In genomic region chr14:26533821-26534756, GRCm38 (mm10) we compare ENCODE assay signal across 8 mouse cellular contexts. TPM values are rescaled to one million over a fixed set of nuclear protein-coding genes. Genes with fewer than 3 reads are reported as not detected.
DNase-seq lines count a peak whose midpoint lies in the region; ATAC-seq and TF ChIP-seq lines count a peak whose summit lies in the region.

No protein-coding gene starts in this region.

- no peaks in the 10 kb centered on the region for H3K9me3 ChIP-seq in forebrain, embryonic 10.5 days
- no peaks in the 10 kb centered on the region for H3K9me3 ChIP-seq in heart, postnatal 0 days (replicated peaks; ENCODE audit: control insufficient read depth, low read length)

- TF ChIP-seq CTCF in bone marrow, adult 2 months (IDR thresholded peaks at IDR 0.05; ENCODE audit: control insufficient read depth, insufficient read depth, low read length), result no peak
- TF ChIP-seq CTCF in heart, postnatal 0 days (IDR thresholded peaks at IDR 0.05; ENCODE audit: low read depth), result no peak

- H3K36me3 ChIP-seq in forebrain, embryonic 10.5 days (replicated peaks), result peaks cover 23% of the 10 kb centered on the region
- H3K36me3 ChIP-seq in heart, postnatal 0 days (replicated peaks; ENCODE audit: control insufficient read depth, insufficient read depth, low read length), result 0 out of 2 replicates have a peak, but pooled peaks cover 3% of the 10 kb centered on the region

- peaks cover 5% of the 10 kb centered on the region; the same call in 1 of the 2 replicates for H3K4me1 ChIP-seq in bone marrow, adult 2 months (ENCODE audit: control insufficient read depth, insufficient read depth, low read length)
- peaks cover 43% of the 10 kb centered on the region for H3K4me1 ChIP-seq in forebrain, embryonic 10.5 days
- peaks cover 34% of the 10 kb centered on the region for H3K4me1 ChIP-seq in heart, postnatal 0 days (ENCODE audit: control insufficient read depth, insufficient read depth)

- under 1% methylated on average over 92 of the region's 92 CpGs for WGBS in bone marrow, adult 2 months
- WGBS in forebrain, embryonic 10.5 days, result under 1% methylated on average over 89 of the region's 92 CpGs
- WGBS in heart, postnatal 0 days, result under 1% methylated on average over 79 of the region's 92 CpGs

- no peak for TF ChIP-seq EP300 in heart, postnatal 0 days (IDR thresholded peaks at IDR 0.05; ENCODE audit: low read depth)

- peak overlapping the region; percentile 89 for H3K9ac ChIP-seq in heart, postnatal 0 days (replicated peaks; ENCODE audit: low read depth, low read length)

- H3K27ac ChIP-seq in bone marrow, adult 2 months (ENCODE audit: control insufficient read depth, insufficient read depth, low read depth, low read length, poor library complexity), result peak overlapping the region; percentile 92
- peak overlapping the region; percentile 92 for H3K27ac ChIP-seq in forebrain, embryonic 10.5 days
- peak overlapping the region; percentile 88 for H3K27ac ChIP-seq in heart, postnatal 0 days (ENCODE audit: low read depth)

- H3K4me3 ChIP-seq in bone marrow, adult 2 months (replicated peaks; ENCODE audit: control insufficient read depth, low read depth, low read length), result peak overlapping the region; percentile 97
- H3K4me3 ChIP-seq in forebrain, embryonic 10.5 days, result peak overlapping the region; percentile 98
- H3K4me3 ChIP-seq in heart, postnatal 0 days (ENCODE audit: low read depth, low read length), result peak overlapping the region; percentile 92

- ATAC-seq in heart, postnatal 0 days (ENCODE audit: insufficient read depth, low read depth), result peak; percentile 79

- intact Hi-C loops in heart, postnatal 25 days (cut with DNase I), result loop anchor here (2.0 kb wide), 3 partner anchors 41 to 105 kb away; partner anchors contain the start of gene Arf4

- no peak for TF ChIP-seq POLR2A in bone marrow, adult 2 months (IDR thresholded peaks at IDR 0.05; ENCODE audit: borderline replicate concordance, control insufficient read depth, low read depth, low read length)

- peak overlapping the region; percentile 79 for H3K4me2 ChIP-seq in heart, postnatal 0 days (ENCODE audit: low read depth, low read length)

- DNase-seq in heart, adult 11 months, result peak; percentile 94
- DNase-seq in heart, postnatal 25 days (ENCODE audit: low spot score), result no peak
- DNase-seq in forebrain, embryonic 10.5 days (ENCODE audit: extremely low spot score, low spot score), result peak; percentile 50
- peak; percentile 43 for DNase-seq in heart, postnatal 0 days (ENCODE audit: low spot score)
- DNase-seq in layer of hippocampus, postnatal 36 days, result peak; percentile 30 to 42
- DNase-seq in lung, postnatal 25 days (ENCODE audit: low spot score), result peak; percentile 38
- DNase-seq in spleen, adult 12 weeks (ENCODE audit: low spot score), result peak; percentile 50

- H3K27me3 ChIP-seq in forebrain, embryonic 10.5 days (ENCODE audit: poor library complexity, severe bottlenecking), result 0 out of 2 replicates have a peak, but pooled peaks cover 6% of the 10 kb centered on the region
- no peaks in the 10 kb centered on the region for H3K27me3 ChIP-seq in heart, postnatal 0 days (ENCODE audit: control insufficient read depth, insufficient read depth, low read length)

RNA-seq across cellular contexts. Expression of gene Slmap, which starts 0.6 kb away (rescaled TPM):
- total RNA-seq in heart, postnatal 25 days (2021), result 100 to 1,000 TPM; 280 to 332 TPM
- 58.3 and 75.2 TPM in 2 replicates for polyA plus RNA-seq in bone marrow, adult 2 months (2011; ENCODE audit: insufficient read depth, insufficient read length, low replicate concordance, missing spikeins)
- 14.0 and 15.0 TPM in 2 replicates for polyA plus RNA-seq in forebrain, embryonic 10.5 days (2016; fragmentation: Nextera tagmentation; extraction: Ambion mirVana)
- 146 and 248 TPM in 2 replicates for total RNA-seq in heart, postnatal 0 days (2014; rRNA removed; ENCODE audit: low replicate concordance)
- 105 and 140 TPM in 2 replicates for polyA plus RNA-seq in heart, postnatal 0 days (2015; fragmentation: Nextera tagmentation; extraction: Ambion mirVana)
- total RNA-seq in layer of hippocampus, postnatal 36 days (2021), result 100 to 1,000 TPM in 1 of 2 experiments, 10 to 100 TPM in 1; 99.2 to 104 TPM

RNA-seq across cellular contexts. Expression of gene Dennd6a, which starts 39.6 kb away (rescaled TPM):
- total RNA-seq in heart, postnatal 25 days (2021), result 10 to 100 TPM; 15.9 to 16.8 TPM
- 7.6 and 9.0 TPM in 2 replicates for polyA plus RNA-seq in bone marrow, adult 2 months (2011; ENCODE audit: insufficient read depth, insufficient read length, low replicate concordance, missing spikeins)
- polyA plus RNA-seq in forebrain, embryonic 10.5 days (2016; fragmentation: Nextera tagmentation; extraction: Ambion mirVana), result 30.5 and 31.2 TPM in 2 replicates
- 20.3 and 32.4 TPM in 2 replicates for total RNA-seq in heart, postnatal 0 days (2014; rRNA removed; ENCODE audit: low replicate concordance)
- polyA plus RNA-seq in heart, postnatal 0 days (2015; fragmentation: Nextera tagmentation; extraction: Ambion mirVana), result 16.0 and 17.6 TPM in 2 replicates
- total RNA-seq in layer of hippocampus, postnatal 36 days (2021), result 10 to 100 TPM; 30.6 to 31.2 TPM
